Mouse (Mus musculus) cerebellum, adult 2 months (tissue): ENCODE data around the gene Slc25a30. TPM values are rescaled to one million over a fixed set of nuclear protein-coding genes. Genes with fewer than 3 reads are reported as not detected.

ENCODE experiments used
- DNase-seq, 2 experiments: peaks; one replicate each; pipeline ENCODE4 v3.0.0; 2021
- H3K27ac ChIP-seq: fragments of 200-500 bp; 2 replicates; pipeline ENCODE4 v1.5.1; 2012; ENCODE audit warnings: low read length, control low read depth, inconsistent platforms; ENCODE audit not compliant: insufficient read depth
- H3K27me3 ChIP-seq: fragments of 200-500 bp; 2 replicates; pipeline ENCODE4 v1.6.1; 2012; ENCODE audit warnings: inconsistent platforms, mild to moderate bottlenecking, low read length, moderate library complexity; ENCODE audit not compliant: control insufficient read depth, insufficient read depth
- H3K4me1 ChIP-seq: fragments of 200-500 bp; 2 replicates; pipeline ENCODE4 v1.6.1; 2011; ENCODE audit warnings: low read length; ENCODE audit not compliant: control insufficient read depth, insufficient read depth
- H3K4me3 ChIP-seq: fragments of 200-500 bp; replicated peaks from 2 replicates; pipeline ENCODE3; 2011; ENCODE audit warnings: mild to moderate bottlenecking, low read depth, low read length, control low read depth; ENCODE audit not compliant: insufficient read depth
- CTCF ChIP-seq: fragments of 200-500 bp; IDR thresholded peaks from 2 replicates; pipeline ENCODE4 v1.5.1; 2011; ENCODE audit warnings: low read depth, mild to moderate bottlenecking, control low read depth, low read length, moderate library complexity, borderline replicate concordance; ENCODE audit not compliant: insufficient read depth
- POLR2A ChIP-seq: fragments of 200-500 bp; IDR thresholded peaks from 2 replicates; pipeline ENCODE4 v1.6.1; 2011; ENCODE audit warnings: low read length, control low read depth, borderline replicate concordance; ENCODE audit not compliant: insufficient read depth
- WGBS: fragments of 180-500 bp; shearing (Covaris S2); methylation state at CpG from one replicate; pipeline ENCODE4 v1.1.7; 2018; 5-methylcytosine and 5-hydroxymethylcytosine counted together
- polyA plus RNA-seq: library from polyadenylated mRNA; depleted of rRNA; stranded (reverse); fragments of >200 nt; gene quantifications from 2 replicates; pipeline ENCODE4 v1.2.3, GENCODE M21; 2012

Slc25a30 gene
- polyA plus RNA-seq, 1 experiment, result 12.2 TPM

GRCm38 (mm10) chr14:75751040-75751439, 35.8 kb downstream of the Slc25a30 start:
- WGBS, result 62% methylated on average over 4 of the region's 4 CpGs
- no peak for DNase-seq
- no peak for TF ChIP-seq POLR2A
- TF ChIP-seq CTCF, result no peak
- peaks cover 22% of the 10 kb centered on the region; the same call in 1 of the 2 replicates for H3K4me1 ChIP-seq
- no peak overlapping the region for H3K27ac ChIP-seq
- no peak overlapping the region for H3K4me3 ChIP-seq
- H3K27me3 ChIP-seq, result no peaks in the 10 kb centered on the region

DNA sequence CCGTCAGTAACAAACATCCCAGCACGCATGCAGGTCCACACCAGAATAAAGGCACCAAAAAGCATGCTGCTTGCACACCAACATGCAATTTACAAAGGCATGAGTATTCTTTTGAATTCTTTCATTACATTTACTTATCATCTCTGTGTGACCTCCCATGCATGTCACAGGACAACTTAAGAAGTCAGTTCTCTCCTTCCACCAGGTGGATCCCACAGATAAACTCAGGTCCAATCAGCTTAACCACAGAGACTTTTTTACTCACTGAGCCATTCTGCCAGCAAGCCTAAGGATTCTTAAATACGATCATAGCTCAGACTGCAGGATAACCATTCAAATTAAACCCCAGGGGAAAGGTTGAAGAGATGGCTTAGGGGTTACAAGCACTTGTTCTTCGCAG, 37.7 kb downstream of the Slc25a30 start:
- no peak for DNase-seq
- WGBS, result 83% methylated on average over 4 of the region's 4 CpGs
- H3K27ac ChIP-seq, result no peak overlapping the region
- H3K4me1 ChIP-seq, result peaks cover 22% of the 10 kb centered on the region; the same call in 1 of the 2 replicates
- TF ChIP-seq POLR2A (no peak), CTCF (no peak)
- no peak overlapping the region for H3K4me3 ChIP-seq
- H3K27me3 ChIP-seq, result no peaks in the 10 kb centered on the region

- no peak for DNase-seq
- 81% methylated on average over 2 of the region's 2 CpGs for WGBS
- TF ChIP-seq POLR2A (no peak), CTCF (no peak)
- no peak overlapping the region for H3K27ac ChIP-seq
- H3K4me3 ChIP-seq, result no peak overlapping the region
- peaks cover 18% of the 10 kb centered on the region; the same call in 1 of the 2 replicates for H3K4me1 ChIP-seq
- H3K27me3 ChIP-seq, result no peaks in the 10 kb centered on the region
These were observed 38.9 kb downstream of the Slc25a30 start for GRCm38 (mm10) chr14:75747960-75748359.

DNA sequence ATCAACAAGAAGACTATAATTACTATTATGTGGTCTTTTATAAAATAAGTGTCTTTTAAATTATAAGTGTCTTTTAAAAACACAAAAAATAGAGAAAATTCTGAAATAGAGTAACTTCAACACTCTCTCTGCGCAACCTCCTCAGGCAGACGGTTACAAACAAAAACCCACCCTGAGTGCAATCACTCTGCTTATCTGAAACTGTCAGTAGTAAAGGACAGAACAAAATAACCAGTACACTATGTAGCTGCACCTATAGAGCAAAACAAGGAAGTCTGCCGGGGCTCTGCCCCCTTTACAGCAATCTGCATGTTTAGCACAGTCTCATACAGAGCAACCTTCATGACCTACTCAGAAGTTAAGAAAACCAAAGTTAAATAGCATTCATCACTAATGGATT, 44.9 kb downstream of the Slc25a30 start:
- WGBS, result 90% methylated on average over 3 of the region's 3 CpGs
- DNase-seq, result no peak
- Histone ChIP-seq H3K27ac (no peak overlapping the region), H3K27me3 (no peaks in the 10 kb centered on the region), H3K4me1 (no peaks in the 10 kb centered on the region), H3K4me3 (no peak overlapping the region)
- no peak for TF ChIP-seq CTCF
- TF ChIP-seq POLR2A, result no peak

DNA sequence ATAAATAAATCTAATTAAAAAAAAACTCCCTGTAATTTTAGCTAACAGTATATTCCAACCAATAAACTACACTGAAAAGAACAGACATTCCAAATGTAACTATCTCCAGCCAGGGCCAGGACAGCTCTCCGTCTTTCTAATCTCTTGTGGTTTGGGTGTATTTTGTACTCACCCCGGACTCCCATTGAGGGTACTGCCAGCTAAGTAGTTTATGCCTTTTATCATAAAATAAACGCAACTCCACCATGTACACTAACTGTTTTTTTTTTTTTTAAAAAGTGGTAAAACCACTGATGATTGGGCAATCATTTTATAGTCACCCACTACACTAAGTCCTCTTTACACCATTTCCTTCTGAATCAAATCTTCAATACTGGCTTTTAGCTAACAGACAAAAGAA, 51.2 kb downstream of the Slc25a30 start:
- Histone ChIP-seq H3K4me3 (no peak overlapping the region), H3K27ac (no peak overlapping the region), H3K4me1 (no peaks in the 10 kb centered on the region), H3K27me3 (no peaks in the 10 kb centered on the region)
- no peak for TF ChIP-seq POLR2A
- TF ChIP-seq CTCF, result no peak
- 93% methylated on average over 3 of the region's 3 CpGs for whole genome bisulfite sequencing
- no peak for DNase-seq

DNA sequence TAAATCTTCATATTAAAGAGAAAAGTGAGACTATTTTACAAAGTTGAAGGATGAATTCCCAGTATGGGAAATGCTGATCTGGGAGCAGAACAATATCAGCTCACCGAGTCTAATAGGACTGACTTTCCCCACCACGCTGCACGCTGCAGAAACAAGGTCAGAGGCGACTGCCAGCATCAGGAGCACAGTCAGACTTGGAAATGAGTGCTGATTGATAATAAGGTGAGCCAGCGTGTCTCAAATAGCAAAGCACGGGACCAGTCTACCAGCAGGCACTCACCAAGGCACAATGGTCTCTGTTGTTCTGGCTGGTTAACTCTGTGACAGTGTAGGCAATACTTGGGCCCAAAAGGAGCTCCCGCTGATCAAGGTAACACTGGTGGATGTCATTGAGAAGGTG, 54.2 kb downstream of the Slc25a30 start:
- TF ChIP-seq POLR2A, result no peak
- TF ChIP-seq CTCF, result no peak
- Histone ChIP-seq H3K27ac (no peak overlapping the region), H3K27me3 (no peaks in the 10 kb centered on the region), H3K4me1 (no peaks in the 10 kb centered on the region), H3K4me3 (no peak overlapping the region)
- no peak for DNase-seq
- WGBS, result 64% methylated on average over 7 of the region's 7 CpGs

GRCm38 (mm10) chr14:75731361-75731760, 55.5 kb downstream of the Slc25a30 start:
- no peaks in the 10 kb centered on the region for H3K27me3 ChIP-seq
- H3K27ac ChIP-seq, result no peak overlapping the region
- H3K4me1 ChIP-seq, result no peaks in the 10 kb centered on the region
- H3K4me3 ChIP-seq, result no peak overlapping the region
- whole genome bisulfite sequencing, result 87% methylated on average over 2 of the region's 2 CpGs
- TF ChIP-seq CTCF (no peak), POLR2A (no peak)
- no peak for DNase-seq

DNA sequence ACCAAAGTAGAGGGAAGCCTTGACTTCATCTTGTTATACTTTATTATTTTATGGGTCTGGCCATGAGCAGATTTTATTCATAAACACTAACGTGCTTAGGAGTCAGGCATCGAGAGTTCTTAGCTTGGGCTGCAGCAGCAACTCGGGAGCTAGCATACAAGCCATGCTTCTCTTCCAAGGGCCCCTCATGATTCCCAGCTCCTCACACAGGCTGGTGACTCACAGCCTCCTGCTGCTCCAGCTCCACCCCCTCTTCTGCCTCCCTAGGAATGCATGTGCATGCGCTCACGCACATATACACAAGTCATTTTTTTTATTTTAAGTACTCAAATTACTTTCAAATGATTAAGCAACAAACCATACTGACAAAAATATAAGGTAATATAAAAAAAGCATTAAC, 58.7 kb downstream of the Slc25a30 start:
- no peaks in the 10 kb centered on the region for H3K27me3 ChIP-seq
- TF ChIP-seq POLR2A, result no peak
- H3K4me1 ChIP-seq, result no peaks in the 10 kb centered on the region
- no peak overlapping the region for H3K27ac ChIP-seq
- H3K4me3 ChIP-seq, result no peak overlapping the region
- DNase-seq, result no peak
- 81% methylated on average over 5 of the region's 5 CpGs for WGBS

DNA sequence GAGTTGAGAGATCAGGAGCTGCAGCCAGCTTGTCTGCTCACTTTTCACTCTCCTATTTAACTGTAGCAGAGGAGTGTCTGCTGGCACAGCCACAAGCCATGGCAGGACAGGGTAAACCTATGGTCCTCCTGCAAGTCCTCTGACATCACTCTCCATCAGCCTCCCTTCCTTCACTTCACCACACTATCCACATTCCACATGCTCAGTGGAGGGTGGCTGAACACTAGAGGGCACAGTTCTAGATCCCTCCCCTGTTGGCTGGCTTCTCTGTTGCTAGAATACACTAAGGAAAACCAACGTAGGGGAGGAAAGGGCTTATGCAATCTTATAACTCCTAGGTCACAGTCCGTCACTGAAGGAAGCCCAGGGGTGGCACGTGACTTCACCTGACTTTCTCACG, 59.8 kb downstream of the Slc25a30 start:
- TF ChIP-seq CTCF (peak; percentile 46), POLR2A (no peak)
- no peaks in the 10 kb centered on the region for H3K4me1 ChIP-seq
- H3K27ac ChIP-seq, result no peak overlapping the region
- DNase-seq, result peak in 1 of 2 experiments; percentile 29
- no peaks in the 10 kb centered on the region for H3K27me3 ChIP-seq
- 65% methylated on average over 4 of the region's 4 CpGs for WGBS
- H3K4me3 ChIP-seq, result no peak overlapping the region
